Mouse (Mus musculus): ENCODE measurements at regions not wholly inside any gene's neighbourhood (a gene's known extent, or its start where the extent isn't known, plus 50 kb on each side); places are given as distances from the start of the nearest gene placed in this dataset.

- intact Hi-C loops (cut with DNase I) = no loop called here
These were observed 116.8 kb downstream of the Faxc start for GRCm38 (mm10) chr4:22047730-22048455.

- intact Hi-C loops (cut with DNase I) = no loop called here
These were observed 135.8 kb downstream of the Faxc start for GRCm38 (mm10) chr4:22066785-22067433.

- intact Hi-C loops (cut with DNase I) = no loop called here
These were observed 136.7 kb downstream of the Faxc start for GRCm38 (mm10) chr4:22067678-22068299.

- intact Hi-C loops (cut with DNase I) = no loop called here
These were observed 157.2 kb downstream of the Faxc start for GRCm38 (mm10) chr4:22088209-22088787.

GRCm38 (mm10) chr4:22089637-22090041 is 158.5 kb downstream of the Faxc start:
- intact Hi-C loops (cut with DNase I) = no loop called here

GRCm38 (mm10) chr4:22090536-22090935 is 159.4 kb downstream of the Faxc start:
- intact Hi-C loops (cut with DNase I) = no loop called here

GRCm38 (mm10) chr4:22092551-22092950 is 161.4 kb downstream of the Faxc start:
- intact Hi-C loops (cut with DNase I) = no loop called here

- intact Hi-C loops (cut with DNase I) = no loop called here
These were observed 164.3 kb downstream of the Faxc start for GRCm38 (mm10) chr4:22095257-22096031.

GRCm38 (mm10) chr4:22098605-22099004 is 167.5 kb downstream of the Faxc start:
- intact Hi-C loops (cut with DNase I) = no loop called here

- intact Hi-C loops (cut with DNase I) = no loop called here
These were observed 171.3 kb downstream of the Faxc start for GRCm38 (mm10) chr4:22102478-22102877.

GRCm38 (mm10) chr4:22103001-22103587 is 172.0 kb downstream of the Faxc start:
- intact Hi-C loops (cut with DNase I) = no loop called here

- intact Hi-C loops (cut with DNase I) = no loop called here
These were observed 175.8 kb downstream of the Faxc start for GRCm38 (mm10) chr4:22106883-22107282.

GRCm38 (mm10) chr4:22109410-22109809 is 178.3 kb downstream of the Faxc start:
- intact Hi-C loops (cut with DNase I) = no loop called here

GRCm38 (mm10) chr4:22110400-22110799 is 179.3 kb downstream of the Faxc start:
- intact Hi-C loops (cut with DNase I) = no loop called here

GRCm38 (mm10) chr4:22112209-22112608 is 181.1 kb downstream of the Faxc start:
- intact Hi-C loops (cut with DNase I) = no loop called here

GRCm38 (mm10) chr4:22114451-22114850 is 183.3 kb downstream of the Faxc start:
- intact Hi-C loops (cut with DNase I) = no loop called here

- intact Hi-C loops (cut with DNase I) = no loop called here
These were observed 188.7 kb downstream of the Faxc start for GRCm38 (mm10) chr4:22119877-22120276.

GRCm38 (mm10) chr4:22120953-22121352 is 189.8 kb downstream of the Faxc start:
- intact Hi-C loops (cut with DNase I) = no loop called here

- intact Hi-C loops (cut with DNase I) = no loop called here
These were observed 190.3 kb downstream of the Faxc start for GRCm38 (mm10) chr4:22121397-22121796.

GRCm38 (mm10) chr4:22124836-22125235 is 193.7 kb downstream of the Faxc start:
- intact Hi-C loops (cut with DNase I) = no loop called here

GRCm38 (mm10) chr4:22130511-22130910 is 199.4 kb downstream of the Faxc start:
- intact Hi-C loops (cut with DNase I) = loop anchor here (10.0 kb wide), 1 partner anchor 344 kb away; no protein-coding TSS in a partner anchor

All from adrenal gland (tissue).